20 mouse cellular contexts compared by ENCODE assay signal in the genomic region with DNA sequence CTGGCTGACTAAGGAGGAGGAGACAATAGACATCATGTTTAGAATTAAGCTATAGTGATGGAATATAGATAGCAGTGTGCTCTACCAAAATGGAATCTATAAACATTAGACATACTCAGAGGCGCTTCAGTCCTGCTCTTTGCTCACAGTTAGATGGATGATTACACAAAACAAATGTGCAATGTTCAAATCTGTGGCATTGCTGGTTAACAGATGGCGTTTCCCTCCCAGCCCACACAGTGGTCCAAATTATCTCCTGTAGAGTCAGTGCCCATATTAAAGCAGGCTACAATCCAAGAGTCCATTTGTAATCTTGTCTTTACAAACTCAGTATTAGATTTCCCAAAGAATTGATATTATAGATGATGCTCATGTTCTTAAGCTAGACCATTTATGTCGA.
A peak's percentile ranks its signal among the peaks of the same experiment; 100 is the strongest.
DNase-seq lines count a peak whose midpoint lies in the region; ATAC-seq lines count a peak whose summit lies in the region.
"Had no signal": no experiment of that assay in that cellular context is flagged by ENCODE, and none has a peak within 500 bp of the region (broad histone marks: within the 10 kb centered on the region; RNA-seq: fewer than 3 reads in every experiment).

No protein-coding gene starts in this region.

- DNase-seq in cerebellum, postnatal 4 days (ENCODE audit: low spot score in 2 of 2), result no peak
- peak; percentile 34 for DNase-seq in layer of hippocampus, adult 9-11 months
- DNase-seq in layer of hippocampus, postnatal 10 days (ENCODE audit: low spot score in 2 of 2), result no peak
- peak; percentile 95 for DNase-seq in cerebellum, adult 9-10 months
- DNase-seq in telencephalon, adult 2 months (ENCODE audit: low read depth, low spot score), result peak; percentile 36
- DNase-seq in left cerebral cortex, adult 11 months (ENCODE audit: low spot score), result no peak
- no peak for DNase-seq in thymus, postnatal 0 days (ENCODE audit: low spot score)
- DNase-seq: adrenal gland, postnatal 10 days; embryo, embryonic 11 days; gastrocnemius, postnatal 25 days; kidney, adult 18-20 months; lung, adult 18-20 months; lung, postnatal 10 days; retina, postnatal 1 day; thymus, adult 18-20 months had no signal

- ATAC-seq in cerebellum, adult (ENCODE audit: insufficient number of reproducible peaks, low FRiP score, low TSS enrichment), result peak; percentile 79
- ATAC-seq: forebrain, embryonic 14.5 days; inflammation-experienced regulatory T-cells, adult 6 months; liver, embryonic 12.5 days; midbrain, embryonic 16.5 days had no signal

Comparison
In these comparisons a context has a peak if more than half of its experiments do, and no peak if none do; other contexts are left out.
1. DNase-seq: peak in layer of hippocampus, adult 9-11 months (single experiment), cerebellum, adult 9-10 months (single experiment) and telencephalon, adult 2 months (single experiment); none in cerebellum, postnatal 4 days (0 of 2), layer of hippocampus, postnatal 10 days (0 of 2), left cerebral cortex, adult 11 months (single experiment) and thymus, postnatal 0 days (single experiment).